Comparison of ENCODE assay signal across 8 mouse cellular contexts in the genomic region with DNA sequence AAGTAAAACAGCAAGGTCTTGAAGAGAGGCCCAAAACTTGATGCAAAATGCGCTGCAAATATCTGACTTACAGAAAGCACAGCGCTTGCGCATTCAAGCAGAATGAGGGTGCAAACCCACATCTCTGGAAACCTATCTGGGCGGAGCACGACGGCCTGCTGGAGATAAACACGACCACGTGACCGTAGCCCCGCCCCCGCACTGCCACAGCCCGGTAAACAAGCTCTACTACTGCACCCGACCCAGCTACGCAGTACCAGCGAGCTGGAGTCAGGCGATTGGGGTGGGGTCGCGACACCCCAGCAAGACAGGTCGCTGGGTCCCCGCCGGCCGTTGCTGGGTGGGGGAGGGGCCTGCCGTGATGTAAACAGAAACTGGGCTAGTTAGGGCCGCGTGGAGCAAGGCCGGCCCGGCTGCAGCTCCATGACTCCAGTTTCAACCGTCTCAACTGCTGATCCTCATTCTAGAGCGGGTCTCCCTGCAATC. TPM values are rescaled to one million over a fixed set of nuclear protein-coding genes. Genes with fewer than 3 reads are reported as not detected.
DNase-seq lines count a peak whose midpoint lies in the region; ATAC-seq and TF ChIP-seq lines count a peak whose summit lies in the region.

No protein-coding gene starts in this region.

- under 1% methylated on average over 29 of the region's 29 CpGs for WGBS in forebrain, embryonic 15.5 days
- WGBS in neural tube, embryonic 14.5 days, result under 1% methylated on average over 29 of the region's 29 CpGs

- ATAC-seq in forebrain, embryonic 15.5 days (replicated peaks), result peak; percentile 87
- ATAC-seq in neural tube, embryonic 14.5 days (ENCODE audit: low read depth), result peak; percentile 88

- TF ChIP-seq POLR2A in testis, adult 2 months (IDR thresholded peaks at IDR 0.05; ENCODE audit: control insufficient read depth, low read depth, low read length), result peak; percentile 87

- H3K4me2 ChIP-seq in forebrain, embryonic 15.5 days (replicated peaks), result peak overlapping the region; percentile 91
- peak overlapping the region; percentile 76 for H3K4me2 ChIP-seq in neural tube, embryonic 14.5 days (ENCODE audit: low read depth, low read length)

- DNase-seq in ES-E14 (ENCODE audit: low read depth, low spot score), result no peak
- DNase-seq in cerebellum, adult 18-20 months, result peak; percentile 95 to 96
- DNase-seq in heart, postnatal 25 days (ENCODE audit: low spot score), result peak; percentile 89
- DNase-seq in layer of hippocampus, adult 18-20 months (ENCODE audit: low spot score in 2 of 2), result peak; percentile 91 to 98
- DNase-seq in lung, adult 18-20 months, result peak; percentile 97

- in situ Hi-C loops in ES-E14 (cut with MboI; ENCODE audit: low sequenced_read_pairs in 2 of 2, unreplicated experiment in 2 of 2), result no loop called here

- peaks cover 47% of the 10 kb centered on the region for H3K36me3 ChIP-seq in ES-E14 (ENCODE audit: control insufficient read depth, insufficient read depth, low read length, poor library complexity, severe bottlenecking)
- no peaks in the 10 kb centered on the region for H3K36me3 ChIP-seq in forebrain, embryonic 15.5 days
- no peaks in the 10 kb centered on the region for H3K36me3 ChIP-seq in neural tube, embryonic 14.5 days (ENCODE audit: control insufficient read depth, insufficient read depth, low read length)
- H3K36me3 ChIP-seq in testis, adult 2 months (ENCODE audit: control insufficient read depth, insufficient read depth, low read length), result no peaks in the 10 kb centered on the region; the same call in 1 of the 2 replicates

- H3K9ac ChIP-seq in ES-E14 (ENCODE audit: insufficient read depth, low read depth, low read length, poor library complexity, severe bottlenecking), result peak overlapping the region; percentile 73
- peak overlapping the region; percentile 56 for H3K9ac ChIP-seq in forebrain, embryonic 15.5 days (replicated peaks)
- H3K9ac ChIP-seq in neural tube, embryonic 14.5 days (replicated peaks; ENCODE audit: low read depth, low read length), result peak overlapping the region; percentile 62

- H3K4me1 ChIP-seq in ES-E14 (ENCODE audit: control insufficient read depth in 2 of 2, insufficient read depth in 2 of 2, low read length in 2 of 2, poor library complexity in 1 of 2), result peaks cover 3 to 19% of the 10 kb centered on the region in 2 experiments; a peak in 3 of 4 replicates
- H3K4me1 ChIP-seq in forebrain, embryonic 15.5 days, result peaks cover 21% of the 10 kb centered on the region
- H3K4me1 ChIP-seq in neural tube, embryonic 14.5 days (ENCODE audit: control insufficient read depth, insufficient read depth, low read length), result peaks cover 8% of the 10 kb centered on the region; the same call in 1 of the 2 replicates
- H3K4me1 ChIP-seq in testis, adult 2 months (ENCODE audit: control insufficient read depth, insufficient read depth, low read length), result peaks cover 41% of the 10 kb centered on the region

- H3K27me3 ChIP-seq in forebrain, embryonic 15.5 days, result no peaks in the 10 kb centered on the region
- H3K27me3 ChIP-seq in neural tube, embryonic 14.5 days (ENCODE audit: control insufficient read depth, insufficient read depth, low read length), result no peaks in the 10 kb centered on the region
- no peaks in the 10 kb centered on the region for H3K27me3 ChIP-seq in testis, adult 2 months (ENCODE audit: control insufficient read depth, insufficient read depth, low read length)

- no peaks in the 10 kb centered on the region for H3K9me3 ChIP-seq in ES-E14 (ENCODE audit: control insufficient read depth, insufficient read depth, low read depth, low read length)
- H3K9me3 ChIP-seq in forebrain, embryonic 15.5 days, result no peaks in the 10 kb centered on the region
- H3K9me3 ChIP-seq in neural tube, embryonic 14.5 days (ENCODE audit: control insufficient read depth, low read length), result no peaks in the 10 kb centered on the region

- peak overlapping the region; percentile 92 for H3K27ac ChIP-seq in ES-E14 (ENCODE audit: insufficient read depth, low read depth, low read length, poor library complexity, severe bottlenecking)
- peak overlapping the region; percentile 55 for H3K27ac ChIP-seq in forebrain, embryonic 15.5 days (replicated peaks)
- peak overlapping the region; percentile 67 for H3K27ac ChIP-seq in neural tube, embryonic 14.5 days (ENCODE audit: low read depth, low read length)
- H3K27ac ChIP-seq in testis, adult 2 months (ENCODE audit: control insufficient read depth, insufficient read depth, low read depth, low read length), result peak overlapping the region; percentile 93

- H3K4me3 ChIP-seq in ES-E14 (ENCODE audit: insufficient read depth in 1 of 2, low read depth in 1 of 2, low read length in 2 of 2, poor library complexity in 1 of 2, severe bottlenecking in 1 of 2), result peak overlapping the region; percentile 46 to 56
- peak overlapping the region; percentile 66 for H3K4me3 ChIP-seq in forebrain, embryonic 15.5 days
- H3K4me3 ChIP-seq in neural tube, embryonic 14.5 days (ENCODE audit: low read depth, low read length), result peak overlapping the region; percentile 49
- peak overlapping the region; percentile 95 for H3K4me3 ChIP-seq in testis, adult 2 months (ENCODE audit: control insufficient read depth, low read depth, low read length)

- intact Hi-C loops in heart, postnatal 25 days (cut with DNase I), result loop anchor here (5.0 kb wide), 1 partner anchor 95 kb away; the partner anchor contains the start of genes Cbx6 and Npcd

- TF ChIP-seq CTCF in testis, adult 2 months (IDR thresholded peaks at IDR 0.05; ENCODE audit: control insufficient read depth, insufficient read depth, insufficient replicate concordance, low read depth, low read length), result no peak

TF ChIP-seq in ES-E14, 5 proteins besides CTCF, POLR2A, EP300 and RAD21:
- TF ChIP-seq MAFK (IDR thresholded peaks at IDR 0.05; ENCODE audit: insufficient read depth, low read depth, low read length), result no peak

RNA-seq across cellular contexts. Expression of gene Apobec3, which starts 36.2 kb away (rescaled TPM):
- 39.9 and 42.4 TPM in 2 replicates for total RNA-seq in ES-E14 (2012; rRNA removed)
- polyA plus RNA-seq in forebrain, embryonic 15.5 days (2015; fragmentation: Nextera tagmentation; extraction: Ambion mirVana), result 6.6 TPM in 2 replicates
- 1 to 10 TPM; 6.3 to 6.4 TPM for total RNA-seq in heart, postnatal 25 days (2021)
- 1 to 10 TPM; 4.3 to 4.4 TPM for total RNA-seq in layer of hippocampus, adult 18-20 months (2021)
- polyA plus RNA-seq in neural tube, embryonic 14.5 days (2014; fragmentation: Nextera tagmentation; extraction: Ambion mirVana), result 2.3 and 6.0 TPM in 2 replicates
- 10.8 and 11.1 TPM in 2 replicates for polyA plus RNA-seq in testis, adult 2 months (2012; rRNA removed)

RNA-seq across cellular contexts. Expression of gene Cbx7, which starts 43.2 kb away (rescaled TPM):
- total RNA-seq in ES-E14 (2012; rRNA removed), result 171 and 233 TPM in 2 replicates
- polyA plus RNA-seq in forebrain, embryonic 15.5 days (2015; fragmentation: Nextera tagmentation; extraction: Ambion mirVana), result 3.6 TPM in 2 replicates
- 1 to 10 TPM; 9.4 to 9.8 TPM for total RNA-seq in heart, postnatal 25 days (2021)
- 10 to 100 TPM; 62.3 to 62.7 TPM for total RNA-seq in layer of hippocampus, adult 18-20 months (2021)
- 4.3 and 5.0 TPM in 2 replicates for polyA plus RNA-seq in neural tube, embryonic 14.5 days (2014; fragmentation: Nextera tagmentation; extraction: Ambion mirVana)
- 44.0 and 47.8 TPM in 2 replicates for polyA plus RNA-seq in testis, adult 2 months (2012; rRNA removed)

Comparison
In these comparisons a context has a peak if more than half of its experiments do, and no peak if none do; other contexts are left out.
1. RNA of gene Cbx7, which starts 43.2 kb away (total RNA-seq): 171 to 233 TPM in ES-E14 and 62.3 to 62.7 TPM in layer of hippocampus, adult 18-20 months; 9.4 to 9.8 TPM in heart, postnatal 25 days; every median in the first group is over 4 times any median in the second.
2. Peak in every context shown above with its lines, with median percentiles within 50 percentile points of each other: H3K27ac ChIP-seq, H3K4me3 ChIP-seq and H3K9ac ChIP-seq.